Mouse (Mus musculus): Measurements from ENCODE around the gene Bad. TPM values are rescaled to one million over a fixed set of nuclear protein-coding genes. Genes with fewer than 3 reads are reported as not detected.
A peak's percentile ranks its signal among the peaks of the same experiment; 100 is the strongest.

The Bad gene
- polyA plus RNA-seq, 2 experiments = 22.8 to 25.7 TPM

GRCm38 (mm10) chr19:6925307-6925573 lies 16.4 kb upstream of the Bad start, which contains the start of gene Catsperz:
Gene Catsperz (minus strand): TSS chr19:6925380.
- H3K4me1 ChIP-seq (replicated peaks; ENCODE audit: control insufficient read depth in 2 of 2, insufficient read depth in 2 of 2, low read length in 1 of 2) = peaks cover 7 to 13% of the 10 kb centered on the region in 2 experiments
- DNase-seq (ENCODE audit: low read depth in 3 of 3, low spot score in 3 of 3) (no peak), ATAC-seq (ENCODE audit: insufficient read depth) (no peak)
- H3K4me2 ChIP-seq (ENCODE audit: low read depth) = peak within 1 kb of the TSS; percentile 30
- H3K4me3 ChIP-seq (ENCODE audit: insufficient read depth in 1 of 2, low read depth in 2 of 2, low read length in 2 of 2) = no peak within 1 kb of the TSS
- no peak within 1 kb of the TSS for H3K27ac ChIP-seq
- H3K27me3 ChIP-seq (ENCODE audit: control insufficient read depth, insufficient read depth, low read length) = peaks cover 61% of the 10 kb centered on the region
- no peaks in the 10 kb centered on the region for H3K9me3 ChIP-seq (ENCODE audit: control insufficient read depth, low read length)
- 6% methylated on average over 9 of the region's 9 CpGs for WGBS (ENCODE audit: insufficient replicate concordance)
- no peaks in the 10 kb centered on the region for H3K36me3 ChIP-seq (replicated peaks; ENCODE audit: control insufficient read depth, insufficient read depth, low read depth)
- TF ChIP-seq CTCF (IDR thresholded peaks at IDR 0.05; ENCODE audit: low read depth) (no peak), EP300 (IDR thresholded peaks at IDR 0.05; ENCODE audit: low read depth) (no peak)
- no peak within 1 kb of the TSS for H3K9ac ChIP-seq (replicated peaks)

DNA sequence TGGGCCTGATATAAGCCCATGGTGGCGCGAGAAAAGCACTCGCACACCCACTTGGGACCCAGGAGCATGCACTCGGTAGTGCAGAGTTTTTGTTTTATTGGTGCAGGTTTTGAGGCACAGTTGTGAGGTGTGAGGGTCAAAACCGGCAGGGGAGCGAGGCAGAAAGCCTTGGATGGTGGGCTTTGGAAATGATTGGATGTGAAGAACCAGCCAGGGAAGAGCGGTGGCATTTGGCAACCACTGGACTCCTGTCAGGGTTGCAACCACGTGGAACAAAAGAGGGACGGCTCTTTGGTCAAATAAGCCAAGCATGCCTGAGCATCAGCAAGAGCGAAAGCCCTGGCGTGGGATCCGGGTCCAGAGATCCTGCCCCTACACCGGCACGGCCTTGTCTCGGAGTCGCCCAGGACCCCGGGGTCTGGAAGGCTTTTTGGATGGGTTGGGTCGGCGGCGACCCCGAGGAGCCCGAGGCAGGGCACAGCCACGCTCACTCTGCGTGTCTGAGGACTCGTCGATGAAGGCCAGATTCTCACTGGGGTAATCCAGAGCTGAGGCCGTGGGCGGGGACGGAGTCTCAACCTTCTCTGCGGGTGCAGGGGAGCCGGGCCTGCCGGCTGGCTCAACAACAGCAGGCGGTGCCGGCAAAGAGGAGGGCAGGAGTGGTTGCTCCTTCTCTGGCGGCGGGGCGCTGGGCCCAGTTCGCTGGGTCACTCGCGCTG lies 15.9 kb upstream of the Bad start:
- Histone ChIP-seq H3K4me1 (replicated peaks; ENCODE audit: control insufficient read depth in 2 of 2, insufficient read depth in 2 of 2, low read length in 1 of 2) (peaks cover 7 to 13% of the 10 kb centered on the region in 2 experiments), H3K9ac (replicated peaks) (no peak overlapping the region), H3K4me3 (ENCODE audit: insufficient read depth in 1 of 2, low read depth in 2 of 2, low read length in 2 of 2) (no peak overlapping the region), H3K27me3 (ENCODE audit: control insufficient read depth, insufficient read depth, low read length) (peaks cover 66% of the 10 kb centered on the region), H3K36me3 (replicated peaks; ENCODE audit: control insufficient read depth, insufficient read depth, low read depth) (no peaks in the 10 kb centered on the region), H3K27ac (no peak overlapping the region), H3K4me2 (ENCODE audit: low read depth) (no peak overlapping the region), H3K9me3 (ENCODE audit: control insufficient read depth, low read length) (no peaks in the 10 kb centered on the region)
- TF ChIP-seq CTCF (IDR thresholded peaks at IDR 0.05; ENCODE audit: low read depth) = no peak
- 18% methylated on average over 40 of the region's 40 CpGs for WGBS (ENCODE audit: insufficient replicate concordance)
- DNase-seq (ENCODE audit: low read depth in 3 of 3, low spot score in 3 of 3) (no peak), ATAC-seq (ENCODE audit: insufficient read depth) (no peak)

DNA sequence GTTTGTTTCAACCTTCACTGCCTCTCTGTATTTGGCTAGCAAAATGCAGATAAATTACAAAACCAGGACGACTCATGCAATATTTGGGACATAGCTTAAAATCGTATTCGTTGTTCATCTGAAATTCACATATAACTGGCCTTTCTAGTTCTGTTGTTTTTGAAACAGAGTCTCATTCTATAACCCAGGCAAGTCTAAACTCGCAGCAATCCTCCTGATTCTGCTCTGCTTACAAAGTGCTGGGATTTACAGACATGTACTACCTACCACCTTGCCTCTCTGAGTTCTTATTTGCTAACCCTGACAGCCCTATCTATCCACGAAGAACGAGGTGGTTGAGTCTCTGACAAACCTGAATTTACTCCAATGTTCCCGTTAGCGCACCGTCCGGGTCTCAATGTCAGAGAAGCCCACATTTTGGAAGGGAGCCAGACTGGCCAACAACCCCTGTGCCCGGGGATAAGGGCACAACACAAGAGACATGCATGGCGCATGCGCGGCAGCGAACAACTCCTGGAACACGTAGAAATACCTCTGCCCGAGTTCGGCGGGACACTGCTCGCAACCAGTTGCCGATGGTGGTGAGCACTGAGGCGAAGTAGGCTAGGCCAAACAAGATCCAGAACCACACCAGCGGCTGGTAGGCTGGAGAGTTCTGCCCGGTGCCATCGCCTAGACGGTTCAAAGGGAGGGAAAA lies 15.0 kb upstream of the Bad start:
- Histone ChIP-seq H3K4me1 (replicated peaks; ENCODE audit: control insufficient read depth in 2 of 2, insufficient read depth in 2 of 2, low read length in 1 of 2) (peaks cover 7 to 13% of the 10 kb centered on the region in 2 experiments), H3K27ac (no peak overlapping the region), H3K9me3 (ENCODE audit: control insufficient read depth, low read length) (no peaks in the 10 kb centered on the region), H3K4me2 (ENCODE audit: low read depth) (peak overlapping the region; percentile 28; the same call in 1 of the 2 replicates), H3K27me3 (ENCODE audit: control insufficient read depth, insufficient read depth, low read length) (peaks cover 75% of the 10 kb centered on the region), H3K4me3 (ENCODE audit: insufficient read depth in 1 of 2, low read depth in 2 of 2, low read length in 2 of 2) (no peak overlapping the region), H3K36me3 (replicated peaks; ENCODE audit: control insufficient read depth, insufficient read depth, low read depth) (no peaks in the 10 kb centered on the region), H3K9ac (replicated peaks) (no peak overlapping the region)
- TF ChIP-seq EP300 (IDR thresholded peaks at IDR 0.05; ENCODE audit: low read depth) (no peak), CTCF (IDR thresholded peaks at IDR 0.05; ENCODE audit: low read depth) (no peak)
- DNase-seq (ENCODE audit: low read depth in 3 of 3, low spot score in 3 of 3) = no peak
- no peak for ATAC-seq (ENCODE audit: insufficient read depth)
- WGBS (ENCODE audit: insufficient replicate concordance) = 17% methylated on average over 26 of the region's 26 CpGs

GRCm38 (mm10) chr19:6928080-6928479 lies 13.6 kb upstream of the Bad start:
- peaks cover 89% of the 10 kb centered on the region for H3K27me3 ChIP-seq (ENCODE audit: control insufficient read depth, insufficient read depth, low read length)
- no peak overlapping the region for H3K9ac ChIP-seq (replicated peaks)

DNA sequence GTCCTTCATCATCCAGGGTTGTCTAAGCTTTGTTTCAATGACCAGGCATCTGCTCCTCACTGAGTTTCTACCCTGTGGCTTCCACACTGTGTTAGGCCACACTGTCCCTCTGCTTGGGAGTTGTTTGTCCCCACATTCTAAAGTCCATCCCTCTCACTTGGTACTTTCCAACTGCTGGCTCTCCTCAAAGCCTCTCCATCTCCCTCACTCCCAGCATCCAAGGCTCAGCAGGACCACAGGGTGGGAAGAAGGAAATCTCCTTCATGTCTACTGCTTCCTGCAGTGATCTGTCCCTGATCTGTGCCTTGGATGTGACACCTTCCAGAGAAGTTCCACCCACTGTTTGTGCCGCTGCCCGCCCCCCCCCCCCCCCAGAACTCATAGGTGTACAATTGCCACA lies 10.7 kb upstream of the Bad start:
- peaks cover 94% of the 10 kb centered on the region for H3K27me3 ChIP-seq (ENCODE audit: control insufficient read depth, insufficient read depth, low read length)
- H3K9ac ChIP-seq (replicated peaks) = no peak overlapping the region
- WGBS (ENCODE audit: insufficient replicate concordance) = 0% methylated on average over 1 of the region's 2 CpGs
- no peak for ATAC-seq (ENCODE audit: insufficient read depth)
- TF ChIP-seq CTCF (IDR thresholded peaks at IDR 0.05; ENCODE audit: low read depth) (no peak), EP300 (IDR thresholded peaks at IDR 0.05; ENCODE audit: low read depth) (no peak)
- no peaks in the 10 kb centered on the region for H3K36me3 ChIP-seq (replicated peaks; ENCODE audit: control insufficient read depth, insufficient read depth, low read depth)
- no peak for DNase-seq (ENCODE audit: low read depth in 3 of 3, low spot score in 3 of 3)
- H3K4me3 ChIP-seq (ENCODE audit: insufficient read depth in 1 of 2, low read depth in 2 of 2, low read length in 2 of 2) = no peak overlapping the region
- no peaks in the 10 kb centered on the region for H3K9me3 ChIP-seq (ENCODE audit: control insufficient read depth, low read length)
- H3K27ac ChIP-seq = no peak overlapping the region
- no peak overlapping the region for H3K4me2 ChIP-seq (ENCODE audit: low read depth)
- no peaks in the 10 kb centered on the region for H3K4me1 ChIP-seq (replicated peaks; ENCODE audit: control insufficient read depth in 2 of 2, insufficient read depth in 2 of 2, low read length in 1 of 2)

More at GRCm38 (mm10) chr19:6928080-6928479, 13.6 kb upstream of the Bad start:
- WGBS (ENCODE audit: insufficient replicate concordance) = 21% methylated on average over 9 of the region's 9 CpGs
- no peak for ATAC-seq (ENCODE audit: insufficient read depth)
- H3K36me3 ChIP-seq (replicated peaks; ENCODE audit: control insufficient read depth, insufficient read depth, low read depth) = no peaks in the 10 kb centered on the region
- no peak overlapping the region for H3K27ac ChIP-seq
- H3K4me3 ChIP-seq (ENCODE audit: insufficient read depth in 1 of 2, low read depth in 2 of 2, low read length in 2 of 2) = no peak overlapping the region
- no peak overlapping the region for H3K4me2 ChIP-seq (ENCODE audit: low read depth)
- no peaks in the 10 kb centered on the region for H3K9me3 ChIP-seq (ENCODE audit: control insufficient read depth, low read length)
- TF ChIP-seq EP300 (IDR thresholded peaks at IDR 0.05; ENCODE audit: low read depth) (no peak), CTCF (IDR thresholded peaks at IDR 0.05; ENCODE audit: low read depth) (no peak)
- peaks cover 0 to 4% of the 10 kb centered on the region in 2 experiments; a peak in 2 of 4 replicates for H3K4me1 ChIP-seq (replicated peaks; ENCODE audit: control insufficient read depth in 2 of 2, insufficient read depth in 2 of 2, low read length in 1 of 2)
- no peak for DNase-seq (ENCODE audit: low read depth in 3 of 3, low spot score in 3 of 3)

All from liver, embryonic 14.5 days (tissue).